7 mouse cellular contexts compared by ENCODE assay signal in the genomic region with DNA sequence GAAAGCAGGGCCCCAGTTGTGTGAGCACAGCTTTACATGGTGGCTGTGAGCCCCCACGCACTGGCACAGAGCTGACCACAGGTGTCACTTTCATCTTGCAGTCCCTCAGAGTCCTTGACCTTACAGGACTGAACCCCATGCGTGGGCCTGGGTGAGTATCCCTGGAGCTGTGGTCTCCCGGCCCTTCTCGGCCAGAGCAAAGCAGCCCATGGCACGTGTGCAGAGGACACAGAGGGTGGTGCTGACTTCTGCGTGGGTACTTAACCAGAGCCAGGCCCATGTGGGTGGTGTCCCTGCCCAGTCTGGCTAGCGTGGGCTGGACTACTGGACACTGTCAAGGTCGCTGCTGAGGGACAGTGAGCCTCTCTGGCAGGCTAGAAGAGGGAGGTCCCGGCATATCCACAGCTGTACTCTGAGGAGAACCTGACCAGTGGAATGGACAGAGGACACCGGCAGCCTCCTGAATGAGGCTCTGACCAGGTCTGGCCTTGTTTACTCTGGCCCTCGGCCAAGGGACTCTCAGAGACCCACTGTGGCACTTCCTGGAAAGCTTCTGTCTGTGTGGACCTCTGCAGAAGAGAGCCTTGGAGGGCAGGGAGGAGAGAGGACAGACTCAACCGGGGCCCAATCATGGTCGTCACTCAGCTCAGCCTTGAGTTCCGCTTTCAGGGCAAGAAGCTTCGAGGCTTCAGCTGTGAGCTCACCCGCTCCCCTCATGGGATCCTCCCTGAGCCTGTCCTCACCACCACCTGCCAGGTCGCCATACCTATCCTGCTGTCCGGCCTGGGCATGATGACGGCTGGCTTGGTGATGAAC. TPM values are rescaled to one million over a fixed set of nuclear protein-coding genes. Genes with fewer than 3 reads are reported as not detected.
DNase-seq lines count a peak whose midpoint lies in the region; ATAC-seq lines count a peak whose summit lies in the region.

No protein-coding gene starts in this region.

- no peak overlapping the region for H3K4me3 ChIP-seq in heart, embryonic 15.5 days
- H3K4me3 ChIP-seq in liver, embryonic 15.5 days (replicated peaks), result peak overlapping the region; percentile 61
- H3K4me3 ChIP-seq in hindbrain, embryonic 16.5 days (ENCODE audit: low read length), result no peak overlapping the region

- no peaks in the 10 kb centered on the region for H3K9me3 ChIP-seq in heart, embryonic 15.5 days (replicated peaks)
- H3K9me3 ChIP-seq in liver, embryonic 15.5 days (replicated peaks), result no peaks in the 10 kb centered on the region
- no peaks in the 10 kb centered on the region for H3K9me3 ChIP-seq in hindbrain, embryonic 16.5 days (ENCODE audit: control insufficient read depth, low read length)

- H3K4me1 ChIP-seq in heart, embryonic 15.5 days (replicated peaks), result peaks cover 87% of the 10 kb centered on the region
- H3K4me1 ChIP-seq in liver, embryonic 15.5 days (replicated peaks), result peaks cover 92% of the 10 kb centered on the region
- H3K4me1 ChIP-seq in hindbrain, embryonic 16.5 days (ENCODE audit: control insufficient read depth, insufficient read depth, low read depth, low read length), result peaks cover 5% of the 10 kb centered on the region

- H3K9ac ChIP-seq in heart, embryonic 15.5 days, result no peak overlapping the region
- peak overlapping the region; percentile 78 for H3K9ac ChIP-seq in liver, embryonic 15.5 days
- H3K9ac ChIP-seq in hindbrain, embryonic 16.5 days (ENCODE audit: low read depth, low read length), result no peak overlapping the region

- H3K27ac ChIP-seq in heart, embryonic 15.5 days, result peak overlapping the region; percentile 48
- H3K27ac ChIP-seq in liver, embryonic 15.5 days (replicated peaks), result peak overlapping the region; percentile 97
- H3K27ac ChIP-seq in hindbrain, embryonic 16.5 days (ENCODE audit: low read depth, low read length), result no peak overlapping the region

- DNase-seq in A20 (ENCODE audit: low read depth, low spot score) (peak; percentile 62), MEL-GATA-1-ER (ENCODE audit: extremely low read depth, low read depth) (peak; percentile 74)
- DNase-seq in thymus, postnatal 4 days, result peak; percentile 55
- no peak for DNase-seq in urinary bladder, postnatal 36 days (ENCODE audit: low spot score in 2 of 2)

- no peaks in the 10 kb centered on the region for H3K27me3 ChIP-seq in heart, embryonic 15.5 days
- no peaks in the 10 kb centered on the region for H3K27me3 ChIP-seq in liver, embryonic 15.5 days
- no peaks in the 10 kb centered on the region for H3K27me3 ChIP-seq in hindbrain, embryonic 16.5 days (replicated peaks; ENCODE audit: control insufficient read depth, insufficient read depth, low read length)

- no peak for ATAC-seq in heart, embryonic 15.5 days (replicated peaks; ENCODE audit: insufficient number of reproducible peaks, insufficient read depth, low FRiP score, low read depth)
- ATAC-seq in liver, embryonic 15.5 days (ENCODE audit: insufficient read depth), result peak; percentile 13
- ATAC-seq in hindbrain, embryonic 16.5 days, result no peak

- H3K36me3 ChIP-seq in heart, embryonic 15.5 days, result no peaks in the 10 kb centered on the region
- no peaks in the 10 kb centered on the region for H3K36me3 ChIP-seq in liver, embryonic 15.5 days (replicated peaks)
- H3K36me3 ChIP-seq in hindbrain, embryonic 16.5 days (ENCODE audit: control insufficient read depth, insufficient read depth, low read length), result no peaks in the 10 kb centered on the region

- 45% methylated on average over 19 of the region's 19 CpGs for WGBS in heart, embryonic 15.5 days
- 17% methylated on average over 19 of the region's 19 CpGs for WGBS in liver, embryonic 15.5 days (ENCODE audit: insufficient replicate concordance)
- WGBS in hindbrain, embryonic 16.5 days, result 89% methylated on average over 19 of the region's 19 CpGs

- 0 out of 2 replicates have a peak overlapping the region, but pooled peaks have one; percentile 11 for H3K4me2 ChIP-seq in heart, embryonic 15.5 days
- H3K4me2 ChIP-seq in liver, embryonic 15.5 days, result peak overlapping the region; percentile 73
- H3K4me2 ChIP-seq in hindbrain, embryonic 16.5 days (ENCODE audit: low read length), result no peak overlapping the region

RNA-seq across cellular contexts. Expression of gene Slc41a3, which starts 14.5 kb away (rescaled TPM):
- 10.7 and 12.0 TPM in 2 replicates for polyA plus RNA-seq in heart, embryonic 15.5 days (2015; fragmentation: Nextera tagmentation; extraction: Ambion mirVana)
- 41.3 and 46.3 TPM in 2 replicates for polyA plus RNA-seq in liver, embryonic 15.5 days (2015; fragmentation: Nextera tagmentation; extraction: Ambion mirVana)
- polyA plus RNA-seq in hindbrain, embryonic 16.5 days (2015; fragmentation: Nextera tagmentation; extraction: Ambion mirVana), result 9.8 and 12.7 TPM in 2 replicates

Comparison
In these comparisons a context has a peak if more than half of its experiments do, and no peak if none do; other contexts are left out.
1. DNase-seq: peak in A20 (single experiment), MEL-GATA-1-ER (single experiment) and thymus, postnatal 4 days (single experiment); none in urinary bladder, postnatal 36 days (0 of 2).